Mouse (Mus musculus): Measurements from ENCODE around the gene Arhgap10.

Gene Arhgap10

GRCm38 (mm10) chr8:77282605-77283236, 235.0 kb downstream of the Arhgap10 start:
- no peak for DNase-seq (ENCODE audit: low spot score)

DNA sequence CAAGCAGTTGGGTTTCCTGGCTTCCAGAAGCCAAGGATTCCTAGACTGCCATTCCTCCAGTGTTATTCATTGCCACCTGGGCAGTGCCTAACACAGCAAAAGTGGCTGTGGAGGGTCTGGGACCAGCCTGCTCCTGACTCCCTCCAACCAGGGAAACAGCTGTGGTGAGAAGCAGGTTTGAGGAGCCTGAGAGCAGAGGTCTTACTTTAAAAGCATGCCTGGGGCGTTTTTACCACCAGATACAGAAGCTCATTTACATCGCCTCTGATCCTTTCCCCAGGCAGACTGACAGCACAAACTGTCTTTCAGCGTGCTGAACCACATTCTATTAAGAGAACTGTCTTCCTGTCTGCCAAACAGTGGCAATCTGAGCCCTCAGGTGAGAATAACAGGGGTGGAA, 237.8 kb downstream of the Arhgap10 start:
- no peak for DNase-seq (ENCODE audit: low spot score)

DNA sequence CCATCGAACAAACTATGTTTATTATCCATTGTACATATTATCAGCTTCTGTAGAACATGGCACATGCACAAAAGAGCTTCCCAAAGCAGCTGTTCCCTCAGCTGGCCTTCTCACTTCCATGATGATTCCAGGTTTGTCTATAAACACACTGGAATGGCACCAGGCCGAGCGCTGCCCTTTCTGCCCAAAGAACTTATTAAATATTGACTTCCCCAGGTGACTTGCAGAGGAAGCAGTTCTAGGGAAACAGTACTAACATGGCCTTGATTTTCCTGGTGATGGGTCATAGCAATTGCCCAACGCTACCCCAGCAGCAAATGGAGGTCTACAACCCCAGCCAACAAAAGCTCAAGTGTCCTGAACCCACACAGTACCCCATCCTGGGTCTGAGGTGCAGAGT, 239.5 kb downstream of the Arhgap10 start:
- no peak for DNase-seq (ENCODE audit: low spot score)

DNA sequence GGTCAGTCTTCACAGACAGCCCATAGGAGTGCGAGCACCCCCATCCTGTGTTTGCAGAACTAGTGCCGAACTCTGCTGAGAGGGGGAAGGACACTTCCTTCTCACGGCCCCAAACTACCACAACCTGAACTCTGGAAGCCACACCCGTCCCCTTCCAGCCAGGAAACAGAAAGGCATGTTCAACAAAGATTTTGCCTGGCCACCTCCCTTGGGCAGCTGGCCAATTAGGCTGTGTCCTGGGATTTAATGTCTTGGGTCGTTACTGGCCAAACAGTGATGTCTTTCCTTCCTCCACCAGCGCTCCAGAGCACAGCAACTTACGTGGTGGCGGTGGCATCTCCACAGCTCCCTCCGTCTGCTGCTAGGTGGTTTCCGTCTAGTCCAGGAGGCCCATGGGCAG, 240.9 kb downstream of the Arhgap10 start:
- no peak for DNase-seq (ENCODE audit: low spot score)

GRCm38 (mm10) chr8:77275571-77275970, 242.2 kb downstream of the Arhgap10 start:
- DNase-seq (ENCODE audit: low spot score), result no peak

- no peak for DNase-seq (ENCODE audit: low spot score)
Observed at GRCm38 (mm10) chr8:77272136-77272535, 245.6 kb downstream of the Arhgap10 start.

DNA sequence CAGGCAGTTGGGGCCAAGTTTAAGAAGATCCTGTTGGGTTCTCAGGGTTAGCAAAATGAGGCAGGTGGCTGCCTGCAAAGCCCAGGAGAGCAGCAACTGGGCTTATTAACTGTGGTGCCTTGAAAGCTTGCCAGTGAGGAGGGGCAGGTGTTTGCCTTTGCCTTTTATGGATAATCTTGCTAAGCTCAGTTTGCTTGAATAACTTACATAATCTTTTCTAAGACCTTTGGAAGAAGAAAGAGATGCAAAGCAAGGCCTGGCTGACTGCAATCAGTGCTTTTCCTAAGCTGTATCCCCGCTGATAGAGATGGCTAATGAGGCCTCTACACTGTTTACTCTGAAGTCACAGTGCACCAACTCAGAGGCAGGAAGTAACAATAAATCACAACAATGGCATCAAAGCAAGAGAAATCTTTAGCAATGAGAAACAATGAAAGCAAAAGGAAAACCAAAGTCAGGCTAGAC, 249.8 kb downstream of the Arhgap10 start:
- no peak for DNase-seq (ENCODE audit: low spot score)

- no peak for DNase-seq (ENCODE audit: low spot score)
Observed at GRCm38 (mm10) chr8:77262216-77263009, 255.3 kb downstream of the Arhgap10 start.

DNA sequence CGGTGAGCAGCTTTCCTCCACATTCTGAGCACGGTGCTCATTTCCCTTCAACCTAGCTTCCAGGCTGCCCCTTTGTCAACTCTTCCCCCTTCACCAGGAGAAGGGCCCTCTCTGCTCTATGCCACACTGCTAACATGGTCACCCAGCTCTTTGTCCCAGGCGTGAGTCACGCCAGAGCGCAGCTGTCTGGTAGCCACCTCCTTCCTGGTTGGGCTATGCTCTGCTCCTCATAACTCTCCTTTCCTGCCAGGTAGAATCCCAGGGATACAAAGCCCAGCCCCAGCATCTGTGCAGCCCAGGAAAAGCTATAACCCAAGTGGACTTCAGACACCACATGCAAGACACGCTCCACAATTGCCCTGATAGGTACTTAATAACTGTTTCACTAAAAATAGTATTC, 256.5 kb downstream of the Arhgap10 start:
- DNase-seq (ENCODE audit: low spot score), result no peak

DNA sequence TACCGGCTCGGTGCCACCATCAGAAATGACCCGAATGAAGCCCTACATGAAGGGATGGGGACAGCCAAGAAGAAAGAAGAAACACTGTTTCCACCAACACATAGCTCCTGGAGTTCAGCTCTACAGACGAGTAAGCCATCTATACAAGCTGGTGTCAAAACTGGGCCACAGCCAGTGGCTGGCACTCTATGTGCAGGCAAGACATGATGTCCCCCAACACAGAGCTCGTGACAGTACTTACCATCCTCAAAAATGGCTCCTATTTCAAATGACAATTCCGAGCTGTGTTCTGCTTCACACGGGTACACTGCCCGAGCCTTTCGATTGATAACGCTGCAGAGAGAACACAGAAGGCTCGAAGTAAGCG, 260.7 kb downstream of the Arhgap10 start:
- no peak for DNase-seq (ENCODE audit: low spot score)

GRCm38 (mm10) chr8:77256450-77257084, 261.2 kb downstream of the Arhgap10 start:
- DNase-seq (ENCODE audit: low spot score), result no peak

DNA sequence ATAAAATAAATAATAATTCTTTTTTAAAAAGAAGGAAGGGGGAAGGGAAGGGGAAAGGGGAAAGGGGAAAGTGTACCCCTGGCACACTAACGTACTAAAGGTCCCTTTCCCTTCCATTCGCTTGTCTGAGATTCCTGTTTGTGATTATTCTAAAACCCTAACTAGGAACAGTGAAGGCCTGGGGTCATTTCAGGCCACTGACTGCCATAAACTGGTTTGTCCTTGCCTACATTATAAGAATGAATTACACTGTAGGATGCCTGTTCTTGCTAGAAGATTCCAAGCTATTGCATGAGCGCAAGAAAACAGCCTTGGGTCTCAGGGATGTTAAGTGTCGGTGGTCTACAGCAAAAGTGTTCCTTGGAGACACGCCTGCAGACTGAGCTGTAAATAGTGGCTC, 263.3 kb downstream of the Arhgap10 start:
- no peak for DNase-seq (ENCODE audit: low spot score)

DNA sequence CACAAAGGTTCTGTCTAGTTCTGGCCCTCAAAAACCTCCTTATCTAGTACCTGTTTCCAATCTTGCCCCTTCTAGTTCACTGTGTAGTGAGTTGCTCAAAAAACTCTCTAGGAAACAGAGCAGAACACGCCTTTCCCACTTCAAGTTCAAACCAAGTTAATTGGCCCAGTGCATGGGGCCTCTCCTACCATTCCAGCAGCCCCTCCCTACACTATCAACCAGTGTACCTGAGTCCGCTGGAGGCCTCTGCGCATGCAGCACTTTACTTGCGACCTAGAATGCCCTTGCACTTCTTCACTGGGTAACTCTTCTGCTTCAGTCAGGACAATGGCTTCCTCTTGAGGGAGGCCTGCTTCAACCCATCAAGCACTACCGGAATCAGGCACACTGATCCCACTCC, 266.6 kb downstream of the Arhgap10 start:
- DNase-seq (ENCODE audit: low spot score), result no peak

DNA sequence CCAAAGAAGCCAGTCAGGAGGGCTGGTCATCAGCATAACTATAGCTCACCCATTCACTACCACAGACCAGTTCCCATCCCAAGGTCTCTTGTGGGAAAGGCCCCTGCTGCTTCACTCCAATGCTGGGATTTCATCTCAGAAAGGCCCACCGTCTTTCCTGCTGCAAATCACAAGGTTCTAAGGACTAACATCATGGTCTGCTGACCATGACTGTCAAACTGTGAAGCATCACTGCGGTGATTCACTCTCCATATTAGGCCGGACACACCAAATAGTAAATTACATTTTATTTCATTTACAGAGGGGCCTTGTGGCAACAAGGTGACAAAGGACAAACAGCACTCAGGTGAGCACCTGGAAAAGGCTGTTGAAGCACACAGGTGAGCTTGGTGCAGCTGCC, 267.7 kb downstream of the Arhgap10 start:
- DNase-seq (ENCODE audit: low spot score), result no peak

GRCm38 (mm10) chr8:77241381-77241780, 276.4 kb downstream of the Arhgap10 start:
- no peak for DNase-seq (ENCODE audit: low spot score)

DNA sequence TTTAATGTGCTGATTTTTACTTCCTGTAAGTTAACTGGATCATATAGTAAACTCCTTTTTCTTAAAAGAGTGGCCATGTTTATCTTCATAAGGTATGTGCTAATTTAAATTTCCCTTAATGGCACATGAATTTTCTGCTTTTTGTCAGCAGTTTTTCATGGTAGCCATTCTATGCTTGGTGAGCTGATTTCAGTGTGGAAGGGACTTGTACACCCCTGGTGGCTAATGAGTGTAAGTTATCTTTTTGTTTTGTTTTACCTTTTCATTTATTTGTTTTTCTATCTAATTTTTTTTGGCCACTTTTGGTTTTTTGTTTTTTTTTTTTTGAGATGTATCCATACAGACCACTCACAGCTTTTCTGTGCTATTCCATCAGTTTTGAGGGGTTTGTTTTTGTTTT, 278.3 kb downstream of the Arhgap10 start:
- no peak for DNase-seq (ENCODE audit: low spot score)

DNA sequence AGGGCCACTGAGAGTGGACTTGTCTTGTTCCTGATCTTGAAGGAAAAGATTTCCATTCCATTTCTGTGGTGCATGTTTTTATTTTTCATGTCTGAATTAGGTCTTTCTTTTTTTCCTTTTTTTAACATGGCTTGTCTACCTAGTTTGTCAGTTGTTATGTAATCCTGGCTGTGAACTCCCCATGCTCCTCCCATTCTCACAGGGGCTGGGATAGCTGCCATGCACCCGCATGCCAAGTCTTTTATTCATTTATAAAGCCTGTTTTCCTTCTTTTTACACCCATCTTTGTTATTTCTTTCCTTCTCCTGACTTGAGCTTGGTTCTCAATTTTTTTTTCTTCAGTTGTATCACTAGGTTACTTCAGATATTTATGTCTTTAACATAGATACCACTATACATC, 281.1 kb downstream of the Arhgap10 start:
- DNase-seq (ENCODE audit: low spot score), result no peak

DNA sequence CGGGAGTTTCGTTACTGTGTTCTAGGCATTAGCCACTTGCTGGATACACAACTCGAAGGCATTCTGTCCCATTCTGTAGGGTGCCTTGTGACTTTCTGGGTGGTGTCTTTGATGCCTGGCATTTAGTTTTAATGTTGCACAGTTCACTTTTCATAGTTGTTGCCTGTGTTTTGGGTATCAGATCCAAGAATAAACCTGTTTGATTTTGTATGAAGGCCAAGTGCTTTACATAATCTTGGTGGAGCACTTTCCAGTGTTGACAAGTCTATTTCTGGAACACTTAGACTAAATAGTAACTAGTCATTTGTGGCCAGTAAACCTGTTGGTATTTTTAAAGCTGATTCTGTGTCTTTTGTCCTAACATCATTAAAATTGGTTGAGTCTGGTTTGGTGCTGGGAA, 285.3 kb downstream of the Arhgap10 start:
- no peak for DNase-seq (ENCODE audit: low spot score)

- no peak for DNase-seq (ENCODE audit: low spot score)
Observed at GRCm38 (mm10) chr8:77231834-77232233, 285.9 kb downstream of the Arhgap10 start.

DNA sequence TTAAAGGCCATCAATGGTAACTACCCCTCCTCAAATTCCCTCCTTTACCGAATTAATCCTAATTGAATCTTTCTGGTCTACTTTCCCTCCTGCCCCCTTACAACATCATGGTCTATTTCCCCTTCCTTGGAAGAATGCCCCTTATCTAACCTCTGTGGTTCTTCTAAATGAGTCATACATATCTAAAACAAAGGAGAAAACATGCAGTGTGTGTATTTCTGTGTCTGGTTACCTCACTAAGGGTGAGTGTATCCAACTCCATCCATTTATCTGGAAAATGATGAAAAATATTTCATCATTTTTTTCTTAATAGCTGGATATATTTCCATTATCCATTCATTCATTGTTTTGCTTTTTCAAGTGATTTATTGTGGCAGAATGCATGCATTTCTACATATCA, 286.5 kb downstream of the Arhgap10 start:
- DNase-seq (ENCODE audit: low spot score), result no peak

DNA sequence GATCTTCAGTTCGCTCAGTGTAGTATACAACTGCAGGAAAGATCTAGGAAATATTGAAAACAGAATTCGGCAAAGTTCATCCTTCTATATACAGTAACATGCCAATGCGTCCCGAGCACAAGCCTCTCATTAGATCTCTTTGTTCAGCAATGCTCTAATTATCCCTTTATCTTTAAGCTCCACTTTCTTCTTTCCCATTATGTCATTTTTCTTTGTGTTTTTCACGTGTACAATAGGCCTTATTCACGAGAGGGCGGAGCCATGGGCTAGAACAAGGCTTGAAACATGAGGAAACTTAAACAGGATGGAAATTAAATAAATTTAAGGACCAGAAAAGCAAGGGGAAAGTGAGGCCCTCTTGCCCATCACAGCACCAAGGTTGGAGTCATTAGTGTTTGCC, 289.1 kb downstream of the Arhgap10 start:
- DNase-seq (ENCODE audit: low spot score), result no peak

DNA sequence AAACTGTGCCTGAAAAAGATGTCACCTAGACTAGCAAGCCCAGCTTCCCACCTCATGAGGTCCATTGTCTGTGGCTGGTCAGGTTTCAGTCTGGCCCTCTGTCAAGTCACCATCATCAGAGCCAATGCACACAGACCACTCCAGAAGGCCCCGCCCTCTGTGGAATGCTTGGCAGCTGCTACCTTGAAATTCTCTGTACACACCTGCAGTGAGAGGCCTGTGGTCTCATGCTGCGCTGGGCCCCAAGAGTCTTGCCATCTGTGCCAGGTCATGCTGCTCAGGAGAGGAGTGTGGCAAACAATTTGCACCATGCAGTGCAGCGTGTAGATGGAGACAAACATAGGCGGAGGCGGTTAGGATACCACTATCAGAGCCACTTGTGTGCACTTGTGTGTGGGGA, 290.0 kb downstream of the Arhgap10 start:
- DNase-seq (ENCODE audit: low spot score), result no peak

- no peak for DNase-seq (ENCODE audit: low spot score)
Observed at GRCm38 (mm10) chr8:77223123-77223522, 294.6 kb downstream of the Arhgap10 start.

Measured in MN1 (cell line).